Mouse (Mus musculus): ENCODE results near the gene Fat2. TPM values are rescaled to one million over a fixed set of nuclear protein-coding genes. Genes with fewer than 3 reads are reported as not detected.

Gene Fat2
- polyA plus RNA-seq, 1 experiment from 2014 or later, result 0.23 TPM

DNA sequence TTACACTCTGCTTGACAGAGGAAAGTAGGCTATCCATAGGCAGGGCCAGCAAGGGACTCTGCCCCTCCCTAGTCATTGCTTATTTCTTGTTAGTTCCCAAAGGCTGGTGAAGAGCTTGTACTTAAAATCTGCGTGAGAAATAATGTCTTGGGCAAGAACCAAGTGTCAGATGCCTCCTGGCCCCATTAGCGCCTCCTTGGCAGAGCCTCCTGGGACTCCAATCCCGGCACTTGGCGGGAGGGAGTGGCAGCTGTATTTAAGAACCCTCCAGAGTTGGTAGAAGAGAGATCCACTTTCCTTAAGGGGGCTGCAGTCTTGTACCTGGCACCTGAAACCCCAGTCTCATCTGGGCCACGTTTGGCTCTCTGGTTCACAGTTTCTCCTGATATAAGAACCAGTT, 122.2 kb downstream of the Fat2 start:
- 0 out of 2 replicates have a peak, but pooled peaks have one; percentile 5 for ATAC-seq
- Histone ChIP-seq H3K9me3 (ENCODE audit: low read length) (no peaks in the 10 kb centered on the region), H3K4me2 (replicated peaks; ENCODE audit: low read depth, low read length) (no peak overlapping the region), H3K9ac (replicated peaks; ENCODE audit: low read depth) (no peak overlapping the region), H3K27me3 (replicated peaks; ENCODE audit: insufficient read depth, low read length) (no peaks in the 10 kb centered on the region), H3K27ac (ENCODE audit: low read length) (0 out of 2 replicates have a peak overlapping the region, but pooled peaks have one; percentile 29), H3K36me3 (ENCODE audit: insufficient read depth, low read length) (peaks cover 2% of the 10 kb centered on the region; the same call in 1 of the 2 replicates), H3K4me3 (ENCODE audit: low read depth, low read length) (no peak overlapping the region), H3K4me1 (ENCODE audit: insufficient read depth, low read depth, low read length) (no peaks in the 10 kb centered on the region; the same call in 1 of the 2 replicates)
- no peak for TF ChIP-seq CTCF (IDR thresholded peaks at IDR 0.05)
- TF ChIP-seq EP300 (IDR thresholded peaks at IDR 0.05), result no peak
- no peak for DNase-seq (ENCODE audit: low spot score)
- WGBS, result 50% methylated on average over 5 of the region's 5 CpGs

DNA sequence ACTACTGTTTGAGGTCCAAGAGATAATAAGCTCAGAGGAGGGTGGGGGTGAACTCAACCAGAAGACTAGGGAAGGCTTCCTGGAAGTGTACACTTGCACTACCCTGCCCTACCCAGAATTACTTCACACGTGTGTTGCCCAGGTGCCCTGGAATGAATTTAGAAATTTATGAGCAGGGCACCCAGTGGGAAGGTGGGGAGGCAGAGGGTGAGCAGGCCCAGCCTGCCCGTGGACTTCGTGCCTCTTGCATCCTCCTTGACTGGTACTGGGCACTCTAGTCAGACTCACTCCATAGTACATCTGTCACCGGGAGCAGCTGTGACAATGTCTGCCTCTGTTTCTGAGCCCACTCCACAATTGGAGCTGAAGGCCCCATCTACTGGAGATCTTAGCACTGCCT, 122.8 kb downstream of the Fat2 start:
- no peaks in the 10 kb centered on the region for H3K9me3 ChIP-seq (ENCODE audit: low read length)
- 77% methylated on average over 4 of the region's 4 CpGs for WGBS
- H3K27ac ChIP-seq (ENCODE audit: low read length), result no peak overlapping the region
- H3K9ac ChIP-seq (replicated peaks; ENCODE audit: low read depth), result no peak overlapping the region
- ATAC-seq (no peak), DNase-seq (ENCODE audit: low spot score) (no peak)
- H3K36me3 ChIP-seq (ENCODE audit: insufficient read depth, low read length), result no peaks in the 10 kb centered on the region
- H3K4me1 ChIP-seq (ENCODE audit: insufficient read depth, low read depth, low read length), result no peaks in the 10 kb centered on the region; the same call in 1 of the 2 replicates
- H3K27me3 ChIP-seq (replicated peaks; ENCODE audit: insufficient read depth, low read length), result no peaks in the 10 kb centered on the region
- H3K4me2 ChIP-seq (replicated peaks; ENCODE audit: low read depth, low read length), result no peak overlapping the region
- no peak overlapping the region for H3K4me3 ChIP-seq (ENCODE audit: low read depth, low read length)
- no peak for TF ChIP-seq CTCF (IDR thresholded peaks at IDR 0.05)
- TF ChIP-seq EP300 (IDR thresholded peaks at IDR 0.05), result no peak

GRCm38 (mm10) chr11:55209626-55210353, 126.6 kb downstream of the Fat2 start:
- TF ChIP-seq EP300 (IDR thresholded peaks at IDR 0.05), result no peak
- TF ChIP-seq CTCF (IDR thresholded peaks at IDR 0.05), result no peak
- no peaks in the 10 kb centered on the region for H3K36me3 ChIP-seq (ENCODE audit: insufficient read depth, low read length)
- no peaks in the 10 kb centered on the region for H3K4me1 ChIP-seq (ENCODE audit: insufficient read depth, low read depth, low read length)
- DNase-seq (ENCODE audit: low spot score), result no peak
- H3K9me3 ChIP-seq (ENCODE audit: low read length), result no peaks in the 10 kb centered on the region
- H3K27me3 ChIP-seq (replicated peaks; ENCODE audit: insufficient read depth, low read length), result no peaks in the 10 kb centered on the region
- no peak overlapping the region for H3K4me3 ChIP-seq (ENCODE audit: low read depth, low read length)
- no peak overlapping the region for H3K4me2 ChIP-seq (replicated peaks; ENCODE audit: low read depth, low read length)
- no peak overlapping the region for H3K9ac ChIP-seq (replicated peaks; ENCODE audit: low read depth)
- 58% methylated on average over 6 of the region's 6 CpGs for WGBS
- no peak overlapping the region for H3K27ac ChIP-seq (ENCODE audit: low read length)
- ATAC-seq, result no peak

- H3K4me2 ChIP-seq (replicated peaks; ENCODE audit: low read depth, low read length), result no peak overlapping the region
- ATAC-seq, result no peak
- no peak overlapping the region for H3K9ac ChIP-seq (replicated peaks; ENCODE audit: low read depth)
- no peak for DNase-seq (ENCODE audit: low spot score)
- no peaks in the 10 kb centered on the region for H3K36me3 ChIP-seq (ENCODE audit: insufficient read depth, low read length)
- WGBS, result 49% methylated on average over 2 of the region's 2 CpGs
- H3K27ac ChIP-seq (ENCODE audit: low read length), result no peak overlapping the region
- H3K4me1 ChIP-seq (ENCODE audit: insufficient read depth, low read depth, low read length), result no peaks in the 10 kb centered on the region
- H3K9me3 ChIP-seq (ENCODE audit: low read length), result no peaks in the 10 kb centered on the region
- TF ChIP-seq CTCF (IDR thresholded peaks at IDR 0.05) (no peak), EP300 (IDR thresholded peaks at IDR 0.05) (no peak)
- no peak overlapping the region for H3K4me3 ChIP-seq (ENCODE audit: low read depth, low read length)
- no peaks in the 10 kb centered on the region for H3K27me3 ChIP-seq (replicated peaks; ENCODE audit: insufficient read depth, low read length)
Observed at GRCm38 (mm10) chr11:55209032-55209431, 127.3 kb downstream of the Fat2 start.

DNA sequence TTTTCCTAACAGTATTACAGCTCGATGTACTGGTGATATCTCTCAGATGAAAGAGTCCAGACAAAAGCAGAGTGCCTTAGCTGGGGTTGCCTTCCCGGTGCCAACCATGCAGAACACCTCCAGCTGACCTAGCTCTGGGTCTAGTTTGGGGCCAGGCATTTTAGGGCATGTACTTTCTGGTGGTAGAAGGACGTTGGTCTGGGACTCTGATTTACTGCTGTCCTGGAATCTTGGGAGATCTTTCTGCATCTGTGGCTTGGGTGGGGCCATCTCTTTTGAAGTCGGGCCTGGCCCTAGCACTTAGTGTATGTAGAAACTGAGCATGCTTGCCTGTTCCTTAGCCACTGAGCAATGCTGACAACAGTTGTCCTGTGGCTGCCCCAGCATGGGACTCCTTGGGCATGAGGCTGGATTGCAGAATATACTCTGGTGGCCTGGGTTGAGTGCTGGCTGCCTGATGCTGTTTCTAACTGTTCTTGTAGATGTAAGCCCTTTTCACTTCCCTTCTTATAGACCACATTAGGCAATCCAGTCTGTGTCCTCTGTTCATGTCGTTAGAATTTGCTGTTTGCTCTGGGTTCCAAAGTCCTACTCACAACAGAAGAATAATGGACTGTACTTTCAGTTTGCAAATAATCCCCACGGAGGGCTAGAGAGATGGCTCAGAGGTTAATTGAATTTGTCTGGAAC, 128.2 kb downstream of the Fat2 start:
- ATAC-seq (no peak), DNase-seq (ENCODE audit: low spot score) (no peak)
- H3K9me3 ChIP-seq (ENCODE audit: low read length), result no peaks in the 10 kb centered on the region
- H3K36me3 ChIP-seq (ENCODE audit: insufficient read depth, low read length), result no peaks in the 10 kb centered on the region
- no peak for TF ChIP-seq CTCF (IDR thresholded peaks at IDR 0.05)
- TF ChIP-seq EP300 (IDR thresholded peaks at IDR 0.05), result no peak
- H3K4me3 ChIP-seq (ENCODE audit: low read depth, low read length), result no peak overlapping the region
- no peak overlapping the region for H3K4me2 ChIP-seq (replicated peaks; ENCODE audit: low read depth, low read length)
- no peak overlapping the region for H3K27ac ChIP-seq (ENCODE audit: low read length)
- H3K4me1 ChIP-seq (ENCODE audit: insufficient read depth, low read depth, low read length), result no peaks in the 10 kb centered on the region
- no peak overlapping the region for H3K9ac ChIP-seq (replicated peaks; ENCODE audit: low read depth)
- 51% methylated on average over 6 of the region's 6 CpGs for WGBS
- H3K27me3 ChIP-seq (replicated peaks; ENCODE audit: insufficient read depth, low read length), result no peaks in the 10 kb centered on the region

DNA sequence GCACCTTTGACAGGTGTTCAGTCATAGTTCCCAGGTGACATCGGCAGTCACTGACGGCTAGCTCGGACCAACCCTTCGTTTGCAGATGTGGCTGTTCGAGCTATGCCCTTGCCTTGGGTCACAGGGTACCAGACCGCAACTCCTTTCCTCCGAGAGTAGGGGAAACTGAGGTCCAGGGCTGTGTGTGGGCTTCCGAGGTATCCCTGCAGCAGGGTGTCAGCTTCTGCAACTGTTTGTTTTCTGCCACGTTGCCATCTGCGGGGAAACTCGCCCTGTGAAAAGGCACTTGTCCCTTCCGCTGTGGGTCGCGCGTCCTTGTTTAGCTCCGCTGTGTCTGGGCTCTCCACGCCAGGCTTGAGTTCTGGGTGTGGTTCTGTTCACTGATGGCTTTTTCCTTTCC, 131.8 kb downstream of the Fat2 start:
- H3K9me3 ChIP-seq (ENCODE audit: low read length), result no peaks in the 10 kb centered on the region
- no peaks in the 10 kb centered on the region for H3K4me1 ChIP-seq (ENCODE audit: insufficient read depth, low read depth, low read length)
- H3K36me3 ChIP-seq (ENCODE audit: insufficient read depth, low read length), result no peaks in the 10 kb centered on the region
- DNase-seq (ENCODE audit: low spot score), result no peak
- H3K27me3 ChIP-seq (replicated peaks; ENCODE audit: insufficient read depth, low read length), result no peaks in the 10 kb centered on the region
- WGBS, result 1% methylated on average over 17 of the region's 17 CpGs
- peak overlapping the region; percentile 98 for H3K4me2 ChIP-seq (replicated peaks; ENCODE audit: low read depth, low read length)
- H3K27ac ChIP-seq (ENCODE audit: low read length), result no peak overlapping the region
- TF ChIP-seq EP300 (IDR thresholded peaks at IDR 0.05), result no peak
- no peak for TF ChIP-seq CTCF (IDR thresholded peaks at IDR 0.05)
- peak overlapping the region; percentile 80 for H3K4me3 ChIP-seq (ENCODE audit: low read depth, low read length)
- ATAC-seq, result peak; percentile 39
- peak overlapping the region; percentile 73 for H3K9ac ChIP-seq (replicated peaks; ENCODE audit: low read depth)
